Mouse (Mus musculus) intestine, embryonic 16.5 days (tissue): ENCODE data around the gene Dennd6a. TPM values are rescaled to one million over a fixed set of nuclear protein-coding genes. Genes with fewer than 3 reads are reported as not detected.

Experiments
- ATAC-seq: fragments of 200-750 bp; cut with Nextera tagmentation; 2 replicates; pipeline ENCODE4 v1.8.0; 2017; ENCODE audit warnings: moderate TSS enrichment, moderate library complexity
- H3K27ac ChIP-seq: fragments of 300-500 bp; sonication (generic); 2 replicates; pipeline ENCODE4 v1.5.1; 2014; ENCODE audit warnings: mild to moderate bottlenecking, low read length
- H3K27me3 ChIP-seq: fragments of 300-500 bp; sonication (generic); replicated peaks from 2 replicates; pipeline ENCODE4 v1.6.1; 2014; ENCODE audit warnings: low read length, control low read depth, mixed read lengths; ENCODE audit not compliant: control insufficient read depth, insufficient read depth
- H3K36me3 ChIP-seq: fragments of 300-500 bp; sonication (generic); 2 replicates; pipeline ENCODE4 v1.6.1; 2014; ENCODE audit warnings: low read length, control low read depth; ENCODE audit not compliant: control insufficient read depth, insufficient read depth
- H3K4me1 ChIP-seq: fragments of 300-500 bp; sonication (generic); 2 replicates; pipeline ENCODE4 v1.6.1; 2014; ENCODE audit warnings: low read length, control low read depth, mixed read lengths; ENCODE audit not compliant: control insufficient read depth, insufficient read depth
- H3K4me2 ChIP-seq: fragments of 300-500 bp; sonication (generic); 2 replicates; pipeline ENCODE4 v1.6.1; 2014; ENCODE audit warnings: low read depth, low read length, control low read depth
- H3K4me3 ChIP-seq: fragments of 300-500 bp; sonication (generic); 2 replicates; pipeline ENCODE4 v1.5.1; 2014; ENCODE audit warnings: mild to moderate bottlenecking, low read length
- H3K9ac ChIP-seq: fragments of 300-500 bp; sonication (generic); 2 replicates; pipeline ENCODE4 v1.6.1; 2014; ENCODE audit warnings: low read depth, low read length
- H3K9me3 ChIP-seq: fragments of 300-500 bp; sonication (generic); 2 replicates; pipeline ENCODE4 v1.6.1; 2016; ENCODE audit warnings: low read length, control low read depth; ENCODE audit not compliant: control insufficient read depth
- WGBS: fragments of 180-500 bp; shearing (Covaris S2); extraction: QIAGEN DNeasy Blood & Tissue Kit; methylation state at CpG from one replicate; pipeline ENCODE4 v1.1.7; 2014; 5-methylcytosine and 5-hydroxymethylcytosine counted together
- polyA plus RNA-seq: library from polyadenylated mRNA; unstranded; fragments of >200 nt; fragmentation: Nextera tagmentation; extraction: Ambion mirVana; gene quantifications from 2 replicates; pipeline ENCODE4 v1.2.1, GENCODE M21; 2015

Gene Dennd6a
- polyA plus RNA-seq, 1 experiment from 2014 or later, result 21.6 TPM

GRCm38 (mm10) chr14:26534757-26535479, 38.7 kb upstream of the Dennd6a start, which contains the start of gene Slmap:
Slmap (minus strand) TSS chr14:26534931.
- Histone ChIP-seq H3K27me3 (no peaks in the 10 kb centered on the region), H3K4me1 (peaks cover 20% of the 10 kb centered on the region), H3K27ac (peak within 1 kb of the TSS; percentile 76), H3K36me3 (no peaks in the 10 kb centered on the region), H3K4me3 (peak within 1 kb of the TSS; percentile 98), H3K9ac (peak within 1 kb of the TSS; percentile 97), H3K4me2 (peak within 1 kb of the TSS; percentile 87), H3K9me3 (no peaks in the 10 kb centered on the region)
- WGBS, result 13% methylated on average over 30 of the region's 33 CpGs
- peak; percentile 92 for ATAC-seq

- Histone ChIP-seq H3K4me3 (no peak overlapping the region), H3K27me3 (no peaks in the 10 kb centered on the region), H3K9ac (no peak overlapping the region), H3K4me1 (no peaks in the 10 kb centered on the region), H3K27ac (no peak overlapping the region), H3K4me2 (no peak overlapping the region), H3K36me3 (no peaks in the 10 kb centered on the region), H3K9me3 (no peaks in the 10 kb centered on the region)
- 65% methylated on average over 4 of the region's 4 CpGs for WGBS
- no peak for ATAC-seq
Observed at GRCm38 (mm10) chr14:26539241-26539640, 34.4 kb upstream of the Dennd6a start.

GRCm38 (mm10) chr14:26540577-26540976, 33.1 kb upstream of the Dennd6a start:
- H3K4me2 ChIP-seq, result no peak overlapping the region
- H3K4me3 ChIP-seq, result no peak overlapping the region
- no peaks in the 10 kb centered on the region for H3K9me3 ChIP-seq
- no peaks in the 10 kb centered on the region for H3K27me3 ChIP-seq
- 66% methylated on average over 1 of the region's 1 CpGs for WGBS
- H3K9ac ChIP-seq, result no peak overlapping the region
- no peak for ATAC-seq
- no peaks in the 10 kb centered on the region for H3K36me3 ChIP-seq
- no peaks in the 10 kb centered on the region for H3K4me1 ChIP-seq
- no peak overlapping the region for H3K27ac ChIP-seq

- H3K27me3 ChIP-seq, result no peaks in the 10 kb centered on the region
- H3K9me3 ChIP-seq, result no peaks in the 10 kb centered on the region
- H3K27ac ChIP-seq, result no peak overlapping the region
- no peak overlapping the region for H3K4me2 ChIP-seq
- H3K4me1 ChIP-seq, result no peaks in the 10 kb centered on the region
- H3K36me3 ChIP-seq, result no peaks in the 10 kb centered on the region
- H3K4me3 ChIP-seq, result no peak overlapping the region
- no peak for ATAC-seq
- no peak overlapping the region for H3K9ac ChIP-seq
- WGBS, result 94% methylated on average over 1 of the region's 1 CpGs
Observed at GRCm38 (mm10) chr14:26542136-26542535, 31.5 kb upstream of the Dennd6a start.

- no peak overlapping the region; the same call in 1 of the 2 replicates for H3K27ac ChIP-seq
- WGBS, result 62% methylated on average over 10 of the region's 10 CpGs
Observed at GRCm38 (mm10) chr14:26547516-26548488, 25.9 kb upstream of the Dennd6a start.

GRCm38 (mm10) chr14:26550712-26551111, 22.9 kb upstream of the Dennd6a start:
- Histone ChIP-seq H3K9me3 (no peaks in the 10 kb centered on the region), H3K9ac (no peak overlapping the region), H3K4me1 (no peaks in the 10 kb centered on the region; the same call in 1 of the 2 replicates), H3K36me3 (no peaks in the 10 kb centered on the region), H3K4me3 (no peak overlapping the region), H3K27me3 (no peaks in the 10 kb centered on the region), H3K4me2 (no peak overlapping the region), H3K27ac (no peak overlapping the region)
- WGBS, result 93% methylated on average over 8 of the region's 8 CpGs
- ATAC-seq, result no peak

More at GRCm38 (mm10) chr14:26547516-26548488, 25.9 kb upstream of the Dennd6a start:
- Histone ChIP-seq H3K9me3 (no peaks in the 10 kb centered on the region), H3K36me3 (no peaks in the 10 kb centered on the region), H3K4me1 (no peaks in the 10 kb centered on the region; the same call in 1 of the 2 replicates), H3K4me2 (no peak overlapping the region), H3K4me3 (no peak overlapping the region), H3K27me3 (no peaks in the 10 kb centered on the region), H3K9ac (no peak overlapping the region)
- ATAC-seq, result peak; percentile 87

GRCm38 (mm10) chr14:26552441-26552840, 21.2 kb upstream of the Dennd6a start:
- Histone ChIP-seq H3K27ac (no peak overlapping the region), H3K9me3 (no peaks in the 10 kb centered on the region), H3K4me1 (peaks cover 2% of the 10 kb centered on the region; the same call in 1 of the 2 replicates), H3K27me3 (no peaks in the 10 kb centered on the region), H3K4me3 (no peak overlapping the region), H3K36me3 (no peaks in the 10 kb centered on the region), H3K4me2 (no peak overlapping the region), H3K9ac (no peak overlapping the region)
- no peak for ATAC-seq
- WGBS, result 83% methylated on average over 2 of the region's 2 CpGs

GRCm38 (mm10) chr14:26552853-26553252, 20.8 kb upstream of the Dennd6a start:
- no peaks in the 10 kb centered on the region for H3K27me3 ChIP-seq
- H3K9ac ChIP-seq, result no peak overlapping the region
- no peaks in the 10 kb centered on the region for H3K9me3 ChIP-seq
- no peak overlapping the region for H3K27ac ChIP-seq
- peaks cover 6% of the 10 kb centered on the region; the same call in 1 of the 2 replicates for H3K4me1 ChIP-seq
- H3K4me3 ChIP-seq, result no peak overlapping the region
- no peak overlapping the region for H3K4me2 ChIP-seq
- 69% methylated on average over 3 of the region's 3 CpGs for WGBS
- H3K36me3 ChIP-seq, result no peaks in the 10 kb centered on the region
- no peak for ATAC-seq

- no peaks in the 10 kb centered on the region for H3K27me3 ChIP-seq
- H3K27ac ChIP-seq, result no peak overlapping the region
- no peak for ATAC-seq
- no peaks in the 10 kb centered on the region for H3K36me3 ChIP-seq
- peaks cover 6% of the 10 kb centered on the region; the same call in 1 of the 2 replicates for H3K9me3 ChIP-seq
- H3K9ac ChIP-seq, result no peak overlapping the region
- 37% methylated on average over 1 of the region's 1 CpGs for WGBS
- H3K4me2 ChIP-seq, result no peak overlapping the region
- H3K4me1 ChIP-seq, result peaks cover 6% of the 10 kb centered on the region; the same call in 1 of the 2 replicates
- no peak overlapping the region for H3K4me3 ChIP-seq
Observed at GRCm38 (mm10) chr14:26557581-26557980, 16.1 kb upstream of the Dennd6a start.
